Mouse (Mus musculus): ENCODE measurements around the gene Csf2.

Gene Csf2

GRCm38 (mm10) chr11:54236939-54237338, 12.5 kb downstream of the Csf2 start:
- DNase-seq (ENCODE audit: low read depth, low spot score), result no peak

GRCm38 (mm10) chr11:54227478-54227877, 22.0 kb downstream of the Csf2 start:
- DNase-seq (ENCODE audit: low read depth, low spot score), result no peak

- no peak for DNase-seq (ENCODE audit: low read depth, low spot score)
These were observed 24.9 kb downstream of the Csf2 start for GRCm38 (mm10) chr11:54224475-54224986.

GRCm38 (mm10) chr11:54223637-54224474, 25.6 kb downstream of the Csf2 start:
- DNase-seq (ENCODE audit: low read depth, low spot score), result no peak

GRCm38 (mm10) chr11:54219903-54220740, 29.3 kb downstream of the Csf2 start:
- no peak for DNase-seq (ENCODE audit: low read depth, low spot score)

- DNase-seq (ENCODE audit: low read depth, low spot score), result no peak
These were observed 30.3 kb downstream of the Csf2 start for GRCm38 (mm10) chr11:54219191-54219590.

GRCm38 (mm10) chr11:54217384-54217783, 32.1 kb downstream of the Csf2 start:
- DNase-seq (ENCODE audit: low read depth, low spot score), result no peak

GRCm38 (mm10) chr11:54216091-54216490, 33.4 kb downstream of the Csf2 start:
- DNase-seq (ENCODE audit: low read depth, low spot score), result no peak

- no peak for DNase-seq (ENCODE audit: low read depth, low spot score)
These were observed 34.7 kb downstream of the Csf2 start for GRCm38 (mm10) chr11:54214499-54215443.

GRCm38 (mm10) chr11:54213631-54214030, 35.8 kb downstream of the Csf2 start:
- DNase-seq (ENCODE audit: low read depth, low spot score), result no peak

GRCm38 (mm10) chr11:54206993-54207392, 42.5 kb downstream of the Csf2 start:
- DNase-seq (ENCODE audit: low read depth, low spot score), result no peak

- DNase-seq (ENCODE audit: low read depth, low spot score), result no peak
These were observed 44.1 kb downstream of the Csf2 start for GRCm38 (mm10) chr11:54205366-54205765.

GRCm38 (mm10) chr11:54204781-54205180, 44.7 kb downstream of the Csf2 start:
- no peak for DNase-seq (ENCODE audit: low read depth, low spot score)

GRCm38 (mm10) chr11:54203162-54203561, 46.3 kb downstream of the Csf2 start:
- no peak for DNase-seq (ENCODE audit: low read depth, low spot score)

GRCm38 (mm10) chr11:54201881-54202685, 47.4 kb downstream of the Csf2 start:
- no peak for DNase-seq (ENCODE audit: low read depth, low spot score)

- DNase-seq (ENCODE audit: low read depth, low spot score), result no peak
These were observed 48.1 kb downstream of the Csf2 start for GRCm38 (mm10) chr11:54201287-54201773.

Data from brain, embryonic 18.5 days (tissue).